In the genomic region with DNA sequence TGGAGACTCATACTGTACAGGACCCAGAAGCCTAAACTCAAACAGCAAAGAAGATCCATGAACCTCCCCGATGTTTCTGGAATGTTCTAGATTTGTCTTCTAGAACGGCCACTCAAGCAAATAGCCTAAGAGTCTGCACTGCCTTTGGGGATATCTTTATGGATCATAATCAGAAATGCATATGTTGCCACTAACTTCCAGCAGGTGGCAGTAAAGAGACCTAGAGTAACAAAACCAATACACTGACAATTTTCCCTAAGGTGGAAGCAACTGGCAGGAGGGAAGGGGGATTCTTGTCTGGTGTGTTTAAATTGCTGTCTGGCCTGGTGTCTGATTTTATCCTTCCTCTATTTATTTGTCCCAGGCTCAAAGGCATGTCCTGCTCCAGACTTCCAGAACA, we compare ENCODE assay signal across 9 mouse cellular contexts.
A peak's percentile ranks its signal among the peaks of the same experiment; 100 is the strongest.
DNase-seq lines count a peak whose midpoint lies in the region; ATAC-seq and TF ChIP-seq lines count a peak whose summit lies in the region.
"Had no signal": no experiment of that assay in that cellular context is flagged by ENCODE, and none has a peak within 500 bp of the region (broad histone marks: within the 10 kb centered on the region; RNA-seq: fewer than 3 reads in every experiment).

No protein-coding gene starts in this region.

- peak; percentile 13 for TF ChIP-seq RAD21 in CH12.LX (IDR thresholded peaks at IDR 0.05; ENCODE audit: low read depth, low read length)

- H3K27ac ChIP-seq in kidney, adult 2 months (ENCODE audit: insufficient read depth, low read depth, low read length), result no peak overlapping the region
- no peak overlapping the region for H3K27ac ChIP-seq in CH12.LX (ENCODE audit: insufficient read depth, low read depth)
- H3K27ac ChIP-seq: hindbrain, embryonic 12.5 days had no signal

- no peaks in the 10 kb centered on the region for H3K36me3 ChIP-seq in kidney, adult 2 months (ENCODE audit: control insufficient read depth, insufficient read depth, low read length)
- no peaks in the 10 kb centered on the region for H3K36me3 ChIP-seq in CH12.LX (replicated peaks in 1 of 2; ENCODE audit: control insufficient read depth in 1 of 2, insufficient read depth in 1 of 2, low read length in 1 of 2)
- H3K36me3 ChIP-seq: hindbrain, embryonic 12.5 days had no signal

- no peak for TF ChIP-seq EP300 in CH12.LX (IDR thresholded peaks at IDR 0.05; ENCODE audit: low read length)

- H3K4me1 ChIP-seq in kidney, adult 2 months (ENCODE audit: control insufficient read depth, insufficient read depth, low read length), result no peaks in the 10 kb centered on the region
- H3K4me1 ChIP-seq in CH12.LX (ENCODE audit: control insufficient read depth in 1 of 2, insufficient read depth in 2 of 2), result peaks cover 0 to 3% of the 10 kb centered on the region in 2 experiments; a peak in 2 of 4 replicates

- dilution Hi-C loops in CH12.LX (cut with MboI; ENCODE audit: extremely low pct_ligation_motif_present, extremely low pct_unique_long_range_greater_than_20kb, low sequenced_read_pairs), result no loop called here

- H3K27me3 ChIP-seq in kidney, adult 2 months (replicated peaks; ENCODE audit: control insufficient read depth, insufficient read depth, low read length), result no peaks in the 10 kb centered on the region
- H3K27me3 ChIP-seq in CH12.LX (replicated peaks), result peaks cover 6% of the 10 kb centered on the region
- H3K27me3 ChIP-seq: hindbrain, embryonic 12.5 days had no signal

- H3K79me2 ChIP-seq in CH12.LX (replicated peaks; ENCODE audit: control insufficient read depth, extremely low read depth, insufficient read depth, poor library complexity, severe bottlenecking), result no peaks in the 10 kb centered on the region; the same call in 1 of the 2 replicates

- H3K9me3 ChIP-seq in CH12.LX (replicated peaks; ENCODE audit: low read length), result peaks cover 19% of the 10 kb centered on the region
- H3K9me3 ChIP-seq: hindbrain, embryonic 12.5 days had no signal

- H3K4me3 ChIP-seq in kidney, adult 2 months (ENCODE audit: insufficient read depth, low read depth, low read length), result no peak overlapping the region
- H3K4me3 ChIP-seq in CH12.LX (replicated peaks in 1 of 3; ENCODE audit: low read depth in 2 of 3, low read length in 2 of 3, poor library complexity in 1 of 3), result no peak overlapping the region
- H3K4me3 ChIP-seq: hindbrain, embryonic 12.5 days had no signal

- no peak overlapping the region for H3K4me2 ChIP-seq in CH12.LX (ENCODE audit: insufficient read depth, low read depth, poor library complexity, severe bottlenecking)
- H3K4me2 ChIP-seq: hindbrain, embryonic 12.5 days had no signal

- 88% methylated on average over 2 of the region's 2 CpGs for WGBS in kidney, adult 2 months

- H3K9ac ChIP-seq in CH12.LX (ENCODE audit: insufficient read depth, low read depth), result no peak overlapping the region
- H3K9ac ChIP-seq: hindbrain, embryonic 12.5 days had no signal

- TF ChIP-seq CTCF in kidney, adult 2 months (conservative IDR thresholded peaks at IDR 0.05; ENCODE audit: insufficient read depth, insufficient read length, low read depth, low read length), result peak; percentile 20; the same call in 1 of the 2 replicates
- TF ChIP-seq CTCF in CH12.LX (conservative IDR thresholded peaks at IDR 0.05 in 1 of 2, IDR thresholded peaks at IDR 0.05 in 1 of 2; ENCODE audit: low read depth in 2 of 2, low read length in 2 of 2), result peak; percentile 40 to 64; a peak in 3 of 4 replicates

- in situ Hi-C loops in CH12.LX (cut with MboI; ENCODE audit: low pct_ligation_motif_present, low pct_unique_long_range_greater_than_20kb, low sequenced_read_pairs), result loop anchor here (25.0 kb wide), 1 partner anchor 445 kb away; no protein-coding TSS in a partner anchor

- peak; percentile 42 for DNase-seq in kidney, adult 2 months
- no peak for DNase-seq in kidney, adult 11 months
- DNase-seq in 3T3-L1 (ENCODE audit: low read depth, low spot score) (peak; percentile 50), CH12.LX (ENCODE audit: extremely low read depth) (peak; percentile 44)
- peak; percentile 56 for DNase-seq in induced T-regulatory cell, adult 2 months (ENCODE audit: low read depth)
- DNase-seq in right cerebral cortex, postnatal 25 days, result no peak
- DNase-seq in gastrocnemius, postnatal 10 days, result no peak

- no peak for ATAC-seq in erythroblast, adult 5-6 weeks (replicated peaks; ENCODE audit: low FRiP score, poor library complexity, severe bottlenecking)

- no peak for TF ChIP-seq POLR2A in kidney, adult 2 months (IDR thresholded peaks at IDR 0.05; ENCODE audit: low read depth, low read length)
- no peak for TF ChIP-seq POLR2A in CH12.LX (IDR thresholded peaks at IDR 0.05; ENCODE audit: low read depth, low read length)

TF ChIP-seq in CH12.LX, 34 proteins besides CTCF, POLR2A, EP300 and RAD21:
- TF ChIP-seq SMC3 (IDR thresholded peaks at IDR 0.05; ENCODE audit: low read depth, low read length), result peak; percentile 34; the same call in 1 of the 2 replicates
- no peak for TF ChIP-seq POLR2AphosphoS2 (IDR thresholded peaks at IDR 0.05; ENCODE audit: low read depth, low read length)

Comparison
In these comparisons a context has a peak if more than half of its experiments do, and no peak if none do; other contexts are left out.
1. DNase-seq: peak in kidney, adult 2 months (single experiment), 3T3-L1 (single experiment), CH12.LX (single experiment) and induced T-regulatory cell, adult 2 months (single experiment); none in kidney, adult 11 months (single experiment), right cerebral cortex, postnatal 25 days (single experiment) and gastrocnemius, postnatal 10 days (single experiment).